Mouse (Mus musculus) 3134 (cell line): Measurements from ENCODE around the gene Igsf9.

Experiments used
- DNase-seq: peaks from one replicate; pipeline ENCODE4 v3.0.0-alpha.2; 2011; ENCODE audit warnings: low spot score; ENCODE audit not compliant: insufficient read length; ENCODE audit errors: extremely low read depth

The Igsf9 gene

GRCm38 (mm10) chr1:172546062-172546461 is 64.5 kb downstream of the Igsf9 start:
- peak; percentile 34 for DNase-seq
